Mouse (Mus musculus): ENCODE results near the gene Tppp.
"Not testable (repeated sequence)": the region's sequence is repeated elsewhere in the genome, so short reads cannot be mapped to it uniquely, and the experiment has no call there.

Gene Tppp

GRCm38 (mm10) chr13:74025151-74026081, 16.2 kb downstream of the Tppp start:
- DNase-seq (ENCODE audit: low spot score), result peak; percentile 15

GRCm38 (mm10) chr13:74026215-74026614, 17.0 kb downstream of the Tppp start:
- DNase-seq (ENCODE audit: low spot score), result peak; percentile 52

- DNase-seq (ENCODE audit: low spot score), result no peak
These were observed 18.9 kb downstream of the Tppp start for GRCm38 (mm10) chr13:74028116-74028515.

GRCm38 (mm10) chr13:74029013-74029412, 19.8 kb downstream of the Tppp start:
- no peak for DNase-seq (ENCODE audit: low spot score)

- no peak for DNase-seq (ENCODE audit: low spot score)
These were observed 21.5 kb downstream of the Tppp start for GRCm38 (mm10) chr13:74030691-74031090.

- no peak for DNase-seq (ENCODE audit: low spot score)
These were observed 21.9 kb downstream of the Tppp start for GRCm38 (mm10) chr13:74031133-74031532.

GRCm38 (mm10) chr13:74034756-74035155, 25.5 kb downstream of the Tppp start:
- DNase-seq (ENCODE audit: low spot score), result no peak

GRCm38 (mm10) chr13:74035776-74036175, 26.6 kb downstream of the Tppp start:
- no peak for DNase-seq (ENCODE audit: low spot score)

GRCm38 (mm10) chr13:74039926-74040325, 30.7 kb downstream of the Tppp start:
- no peak for DNase-seq (ENCODE audit: low spot score)

GRCm38 (mm10) chr13:74056194-74056593, 47.0 kb downstream of the Tppp start:
- no peak for DNase-seq (ENCODE audit: low spot score)

- no peak for DNase-seq (ENCODE audit: low spot score)
These were observed 48.9 kb downstream of the Tppp start for GRCm38 (mm10) chr13:74058081-74058480.

- peak; percentile 95 for DNase-seq (ENCODE audit: low spot score)
These were observed 52.6 kb downstream of the Tppp start, which contains the start of gene Cep72 for GRCm38 (mm10) chr13:74061613-74062377. Cep72 (minus strand) TSS chr13:74062299.

GRCm38 (mm10) chr13:74062378-74063128, 53.3 kb downstream of the Tppp start:
- DNase-seq (ENCODE audit: low spot score), result no peak

- no peak for DNase-seq (ENCODE audit: low spot score)
These were observed 54.3 kb downstream of the Tppp start for GRCm38 (mm10) chr13:74063340-74064050.

- DNase-seq (ENCODE audit: low spot score), result no peak
These were observed 57.4 kb downstream of the Tppp start for GRCm38 (mm10) chr13:74066576-74066975.

GRCm38 (mm10) chr13:74071244-74071643, 62.0 kb downstream of the Tppp start:
- DNase-seq (ENCODE audit: low spot score), result not testable (repeated sequence)

- no peak for DNase-seq (ENCODE audit: low spot score)
These were observed 62.5 kb downstream of the Tppp start for GRCm38 (mm10) chr13:74071714-74072113.

GRCm38 (mm10) chr13:74073369-74073768, 64.2 kb downstream of the Tppp start:
- no peak for DNase-seq (ENCODE audit: low spot score)
